In genomic region chr8:65412291-65412690, GRCm38 (mm10) we compare ENCODE assay signal across 34 mouse cellular contexts.
DNase-seq lines count a peak whose midpoint lies in the region; ATAC-seq and TF ChIP-seq lines count a peak whose summit lies in the region.
"Had no signal": no experiment of that assay in that cellular context is flagged by ENCODE, and none has a peak within 500 bp of the region (broad histone marks: within the 10 kb centered on the region; RNA-seq: fewer than 3 reads in every experiment).

No protein-coding gene starts in this region.

- no peak overlapping the region for H3K27ac ChIP-seq in cerebellum, adult 2 months (ENCODE audit: insufficient read depth, low read length)
- H3K27ac ChIP-seq in forebrain, embryonic 14.5 days (ENCODE audit: low read depth, low read length): no peak overlapping the region
- H3K27ac ChIP-seq in forebrain, embryonic 15.5 days (replicated peaks): no peak overlapping the region
- H3K27ac ChIP-seq: embryonic facial prominence, embryonic 10.5 days; embryonic facial prominence, embryonic 15.5 days; forebrain, embryonic 13.5 days; gastrocnemius, adult 2 months; kidney, postnatal 0 days; liver, embryonic 14.5 days; macrophage; midbrain, embryonic 13.5 days; neural tube, embryonic 15.5 days; stomach, postnatal 0 days had no signal

- peak; percentile 6 to 38 for DNase-seq in cerebellum, adult 2 months
- no peak for DNase-seq in cerebellum, adult 11-12 months
- peak; percentile 40 for DNase-seq in forebrain, embryonic 14.5 days (ENCODE audit: low spot score)
- peak; percentile 23 for DNase-seq in layer of hippocampus, adult 11-12 months (ENCODE audit: low spot score)
- DNase-seq in layer of hippocampus, adult 9-11 months: peak; percentile 23
- no peak for DNase-seq in gastrocnemius, adult 18-20 months (ENCODE audit: low spot score)
- no peak for DNase-seq in heart, adult 8-10 months (ENCODE audit: low spot score)
- DNase-seq: adrenal gland, adult 2 months; adrenal gland, postnatal 36 days; cerebellum, adult 11 months; gastrocnemius, adult 2 months; heart, postnatal 14 days; kidney, adult 8-10 months; kidney, postnatal 4 days; liver; lung, adult 2 months; lung, postnatal 10 days; retina, postnatal 1 day; spleen, adult 18-20 months; thymus, adult 18-20 months; thymus, postnatal 25 days had no signal

- no peak overlapping the region for H3K9ac ChIP-seq in forebrain, embryonic 14.5 days (ENCODE audit: low read length)
- H3K9ac ChIP-seq in forebrain, embryonic 15.5 days (replicated peaks): no peak overlapping the region
- H3K9ac ChIP-seq: embryonic facial prominence, embryonic 15.5 days; forebrain, embryonic 13.5 days; liver, embryonic 14.5 days; midbrain, embryonic 13.5 days; neural tube, embryonic 15.5 days had no signal

- H3K4me1 ChIP-seq in cerebellum, adult 2 months (ENCODE audit: control insufficient read depth, insufficient read depth, low read length): no peaks in the 10 kb centered on the region
- no peaks in the 10 kb centered on the region for H3K4me1 ChIP-seq in forebrain, embryonic 14.5 days (ENCODE audit: control insufficient read depth, insufficient read depth, low read length)
- no peaks in the 10 kb centered on the region for H3K4me1 ChIP-seq in forebrain, embryonic 15.5 days
- H3K4me1 ChIP-seq: embryonic facial prominence, embryonic 10.5 days; embryonic facial prominence, embryonic 15.5 days; forebrain, embryonic 13.5 days; midbrain, embryonic 13.5 days; neural tube, embryonic 15.5 days had no signal

- no peaks in the 10 kb centered on the region for H3K36me3 ChIP-seq in forebrain, embryonic 14.5 days (ENCODE audit: control insufficient read depth, insufficient read depth, low read length)
- no peaks in the 10 kb centered on the region for H3K36me3 ChIP-seq in forebrain, embryonic 15.5 days
- H3K36me3 ChIP-seq: embryonic facial prominence, embryonic 10.5 days; embryonic facial prominence, embryonic 15.5 days; midbrain, embryonic 13.5 days; neural tube, embryonic 15.5 days had no signal

- H3K27me3 ChIP-seq in cerebellum, adult 2 months (ENCODE audit: control insufficient read depth, insufficient read depth, low read length): no peaks in the 10 kb centered on the region
- H3K27me3 ChIP-seq in forebrain, embryonic 14.5 days (replicated peaks; ENCODE audit: control insufficient read depth, insufficient read depth, low read length): no peaks in the 10 kb centered on the region
- H3K27me3 ChIP-seq in forebrain, embryonic 15.5 days: no peaks in the 10 kb centered on the region
- H3K27me3 ChIP-seq: CH12.LX; embryonic facial prominence, embryonic 15.5 days; forebrain, embryonic 13.5 days; midbrain, embryonic 13.5 days; neural tube, embryonic 15.5 days had no signal

- H3K4me2 ChIP-seq in forebrain, embryonic 14.5 days (ENCODE audit: low read length): no peak overlapping the region
- H3K4me2 ChIP-seq in forebrain, embryonic 15.5 days (replicated peaks): no peak overlapping the region
- H3K4me2 ChIP-seq: embryonic facial prominence, embryonic 15.5 days; forebrain, embryonic 13.5 days; midbrain, embryonic 13.5 days; neural tube, embryonic 15.5 days had no signal

- no peak for TF ChIP-seq CTCF in cerebellum, adult 2 months (IDR thresholded peaks at IDR 0.05; ENCODE audit: borderline replicate concordance, insufficient read depth, low read depth, low read length)

- H3K9me3 ChIP-seq in forebrain, embryonic 14.5 days (replicated peaks; ENCODE audit: control insufficient read depth, low read length): no peaks in the 10 kb centered on the region
- H3K9me3 ChIP-seq in forebrain, embryonic 15.5 days: no peaks in the 10 kb centered on the region
- H3K9me3 ChIP-seq: embryonic facial prominence, embryonic 10.5 days; embryonic facial prominence, embryonic 15.5 days; forebrain, embryonic 13.5 days; midbrain, embryonic 13.5 days; neural tube, embryonic 15.5 days had no signal

- no peak for TF ChIP-seq POLR2A in cerebellum, adult 2 months (IDR thresholded peaks at IDR 0.05; ENCODE audit: borderline replicate concordance, insufficient read depth, low read length)

- H3K4me3 ChIP-seq in cerebellum, adult 2 months (replicated peaks; ENCODE audit: insufficient read depth, low read depth, low read length): no peak overlapping the region
- H3K4me3 ChIP-seq in forebrain, embryonic 14.5 days (ENCODE audit: low read depth, low read length): no peak overlapping the region
- no peak overlapping the region for H3K4me3 ChIP-seq in forebrain, embryonic 15.5 days
- H3K4me3 ChIP-seq: embryonic facial prominence, embryonic 10.5 days; embryonic facial prominence, embryonic 15.5 days; forebrain, embryonic 13.5 days; gastrocnemius, adult 2 months; midbrain, embryonic 13.5 days; neural tube, embryonic 15.5 days had no signal

- 18% methylated on average over 2 of the region's 2 CpGs for WGBS in cerebellum, adult 2 months
- 73% methylated on average over 2 of the region's 2 CpGs for WGBS in forebrain, embryonic 14.5 days
- 65% methylated on average over 2 of the region's 2 CpGs for WGBS in forebrain, embryonic 15.5 days

- ATAC-seq in forebrain, embryonic 14.5 days: no peak
- ATAC-seq in forebrain, embryonic 15.5 days (replicated peaks): no peak
- ATAC-seq: activated CD4-positive, CD25-positive, alpha-beta regulatory T cell, adult 4 months; forebrain, embryonic 13.5 days; intestine, embryonic 16.5 days; midbrain, embryonic 13.5 days had no signal

Comparison
In these comparisons a context has a peak if more than half of its experiments do, and no peak if none do; other contexts are left out.
1. DNase-seq: peak in cerebellum, adult 2 months (2 of 2), forebrain, embryonic 14.5 days (single experiment), layer of hippocampus, adult 11-12 months (single experiment) and layer of hippocampus, adult 9-11 months (single experiment); none in cerebellum, adult 11-12 months (single experiment), gastrocnemius, adult 18-20 months (single experiment) and heart, adult 8-10 months (single experiment).